Mouse (Mus musculus) cerebellum, adult (tissue): ENCODE results near the gene Rrp1.
"Not testable (repeated sequence)": the region's sequence is repeated elsewhere in the genome, so short reads cannot be mapped to it uniquely, and the experiment has no call there.

Experiments used
- ATAC-seq: cut with Nextera tagmentation; 2 replicates; pipeline ENCODE4 v1.9.2; 2017; ENCODE audit warnings: mild to moderate bottlenecking, moderate library complexity, mixed read lengths; ENCODE audit not compliant: insufficient number of reproducible peaks, low FRiP score, low TSS enrichment

Gene Rrp1

DNA sequence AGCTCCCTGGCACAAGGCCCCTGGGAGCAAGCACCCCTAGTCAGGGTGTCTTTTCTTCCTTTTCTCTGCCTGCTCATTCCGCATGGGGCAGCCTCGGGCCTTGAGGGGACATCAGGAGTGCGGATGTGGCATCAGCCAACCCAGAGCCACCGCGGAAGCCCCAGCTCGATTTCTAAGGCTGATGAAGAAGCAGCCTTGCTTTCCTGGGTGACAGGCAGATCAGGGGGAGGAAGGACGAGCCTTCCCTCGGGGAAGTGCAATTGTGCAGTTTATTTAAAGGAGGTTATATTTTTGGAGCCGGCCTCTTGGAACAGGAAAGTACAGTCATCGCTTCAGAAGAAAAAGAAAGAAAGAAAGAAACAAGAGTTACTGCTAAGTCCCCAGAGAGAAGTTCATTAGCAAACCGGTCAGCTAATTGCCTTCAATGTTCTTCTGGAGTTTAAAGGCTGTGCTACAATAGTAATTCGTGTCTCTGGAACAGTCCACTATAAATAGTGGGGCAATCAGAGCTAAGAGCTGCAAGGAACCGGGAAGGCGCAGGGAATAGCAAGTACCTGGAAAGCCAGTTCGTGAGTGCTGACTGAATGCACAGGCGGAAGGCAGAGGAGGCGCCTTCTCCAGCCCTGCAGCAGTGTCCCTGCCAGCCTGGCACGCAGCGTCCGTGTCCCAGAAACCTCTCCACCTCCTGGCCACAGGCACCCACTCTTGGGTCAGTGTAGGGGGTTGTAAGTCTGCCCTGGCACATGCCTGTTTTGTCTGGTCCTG, 24.4 kb downstream of the Rrp1 start:
- ATAC-seq = no peak

DNA sequence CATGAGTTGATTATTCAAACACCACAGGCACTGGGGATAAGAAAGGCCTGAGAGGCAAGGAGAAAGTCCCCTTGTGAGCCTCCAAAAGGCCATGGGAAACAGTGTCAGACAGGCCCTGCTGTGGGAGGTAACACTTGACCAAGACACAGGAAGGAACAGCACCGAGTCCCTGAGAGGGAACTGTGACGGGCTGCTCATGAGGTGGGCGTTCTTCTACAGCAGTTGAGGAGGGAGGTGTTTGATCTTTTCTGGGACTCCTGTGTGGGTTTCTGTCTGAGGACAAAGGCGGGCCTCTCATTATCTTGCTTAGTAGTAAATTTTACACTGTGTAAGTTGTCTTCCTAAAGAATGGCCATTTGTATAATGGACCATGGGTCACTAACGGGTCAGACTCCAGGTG, 27.3 kb downstream of the Rrp1 start:
- no peak for ATAC-seq

GRCm38 (mm10) chr10:78383567-78383966, 29.3 kb downstream of the Rrp1 start:
- ATAC-seq = no peak

- ATAC-seq = no peak
Observed at GRCm38 (mm10) chr10:78378516-78378915, 34.3 kb downstream of the Rrp1 start.

GRCm38 (mm10) chr10:78372681-78373668, 39.9 kb downstream of the Rrp1 start:
- ATAC-seq = no peak

GRCm38 (mm10) chr10:78371746-78372145, 41.1 kb downstream of the Rrp1 start:
- no peak for ATAC-seq

- ATAC-seq = no peak
Observed at GRCm38 (mm10) chr10:78367586-78367985, 45.3 kb downstream of the Rrp1 start.

DNA sequence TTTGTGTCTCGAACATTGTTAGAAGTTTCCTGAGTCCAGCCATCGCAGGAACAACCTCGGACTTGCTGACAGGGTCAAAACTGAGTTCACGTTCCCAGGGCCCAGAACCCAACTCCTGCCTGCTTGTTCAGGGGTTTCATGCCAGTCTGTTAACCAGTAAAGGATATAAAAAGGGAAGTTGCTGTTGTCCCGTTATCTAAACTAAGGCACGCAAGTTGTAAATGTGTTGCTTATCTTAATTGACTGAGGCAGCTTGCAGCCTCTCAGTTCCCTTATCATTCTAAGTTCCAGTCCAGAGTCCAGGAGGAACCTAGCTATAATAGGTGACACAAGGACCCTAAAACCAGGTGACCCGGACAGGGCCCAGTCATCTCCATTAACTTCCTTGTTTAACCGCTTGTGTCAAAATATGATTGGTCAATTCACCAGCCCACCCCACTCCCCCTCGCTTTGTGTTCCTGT, 46.0 kb downstream of the Rrp1 start:
- no peak for ATAC-seq

DNA sequence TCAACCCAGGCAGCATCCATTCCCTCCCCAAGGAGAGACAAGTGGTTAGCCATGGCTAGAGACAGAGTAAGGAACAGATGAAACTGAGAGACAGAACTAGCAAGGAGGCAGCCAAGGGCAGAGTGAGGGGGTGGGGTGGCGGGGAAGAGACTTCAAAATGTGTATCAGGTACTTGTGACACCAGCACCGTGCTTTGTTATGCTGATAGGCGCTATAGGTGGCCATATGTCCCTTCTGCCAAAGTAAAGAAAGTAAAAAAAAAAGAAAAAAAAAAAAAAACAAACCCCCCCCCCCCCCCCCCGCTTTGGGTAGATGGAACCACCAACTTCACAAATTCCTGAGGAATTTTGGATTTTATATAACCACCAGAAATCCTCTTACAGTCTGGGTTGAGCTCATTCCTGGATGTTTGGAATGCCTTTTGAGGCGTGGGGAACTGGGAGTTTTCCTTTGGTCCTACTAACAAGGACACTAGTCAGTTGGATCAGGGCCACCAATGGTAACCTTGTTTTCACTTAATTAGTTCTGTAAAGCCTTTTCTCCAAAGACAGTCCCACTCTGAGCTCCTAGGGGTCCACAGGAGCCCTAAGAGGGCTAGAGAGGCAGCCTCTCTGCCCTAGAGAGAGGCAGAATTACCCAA, 46.5 kb downstream of the Rrp1 start:
- no peak for ATAC-seq

GRCm38 (mm10) chr10:78365555-78365954, 47.3 kb downstream of the Rrp1 start:
- ATAC-seq = no peak

GRCm38 (mm10) chr10:78364106-78364505, 48.7 kb downstream of the Rrp1 start:
- no peak for ATAC-seq

- ATAC-seq = no peak
Observed at GRCm38 (mm10) chr10:78363366-78363765, 49.5 kb downstream of the Rrp1 start.

- peak; percentile 61; the same call in 1 of the 2 replicates for ATAC-seq
Observed at GRCm38 (mm10) chr10:78361951-78362350, 50.9 kb downstream of the Rrp1 start.

DNA sequence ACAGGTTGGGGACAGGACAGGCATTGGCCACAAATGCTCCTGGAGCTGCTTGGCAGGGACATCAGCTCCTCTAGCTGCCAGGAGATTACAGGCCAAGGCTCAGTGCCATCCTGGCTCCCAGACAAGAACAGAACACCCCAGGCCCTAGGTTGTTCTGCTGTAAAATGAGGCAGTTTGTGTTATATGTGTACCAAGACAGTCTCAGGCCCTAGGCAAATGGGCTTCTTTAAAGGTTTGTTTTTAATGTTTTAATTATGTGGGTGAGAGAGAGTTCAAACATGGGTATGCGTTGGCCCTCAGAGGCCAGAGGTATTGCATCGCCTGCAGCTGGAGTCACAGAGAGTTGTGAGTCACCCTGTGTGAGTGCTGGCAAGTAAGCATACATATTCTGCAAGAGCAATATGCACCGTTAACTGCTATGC, 52.5 kb downstream of the Rrp1 start:
- ATAC-seq = peak; percentile 62

DNA sequence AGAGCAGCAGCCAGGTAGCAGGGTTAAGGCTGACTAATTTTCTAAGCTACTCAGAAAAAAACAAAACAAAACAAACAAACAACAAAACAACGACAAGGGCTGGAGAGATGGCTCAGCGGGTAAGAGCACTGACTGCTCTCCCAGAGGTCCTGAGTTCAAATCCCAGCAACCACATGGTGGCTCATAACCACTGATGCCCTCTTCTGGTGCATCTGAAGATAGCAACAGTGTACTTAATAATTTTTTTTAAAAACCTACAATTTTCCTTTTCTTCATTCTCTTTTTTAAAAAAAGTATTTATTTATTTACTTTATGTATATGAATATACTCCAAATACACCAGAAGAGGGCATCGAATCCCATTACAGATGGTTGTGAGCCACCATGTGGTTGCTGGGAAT, 53.8 kb downstream of the Rrp1 start:
- ATAC-seq = not testable (repeated sequence)

DNA sequence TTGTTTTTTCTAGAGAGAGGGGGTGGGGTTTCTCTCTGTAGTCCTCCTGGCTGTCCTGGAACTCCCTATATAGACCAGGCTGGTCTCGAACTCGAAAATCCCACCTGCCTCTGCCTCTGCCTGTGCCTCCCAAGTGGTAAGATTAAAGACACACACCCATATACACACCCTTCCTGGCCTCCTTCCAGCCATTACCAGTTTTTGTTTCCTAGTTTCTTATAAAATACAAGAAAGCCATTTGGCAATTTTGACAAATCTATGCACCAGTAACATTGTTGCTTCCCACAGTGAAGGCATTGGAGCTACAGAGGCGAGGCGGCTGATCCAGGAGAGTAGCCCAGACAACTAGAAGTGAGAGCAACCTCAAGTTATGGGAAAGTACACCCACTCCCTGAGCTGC, 54.6 kb downstream of the Rrp1 start:
- no peak for ATAC-seq

DNA sequence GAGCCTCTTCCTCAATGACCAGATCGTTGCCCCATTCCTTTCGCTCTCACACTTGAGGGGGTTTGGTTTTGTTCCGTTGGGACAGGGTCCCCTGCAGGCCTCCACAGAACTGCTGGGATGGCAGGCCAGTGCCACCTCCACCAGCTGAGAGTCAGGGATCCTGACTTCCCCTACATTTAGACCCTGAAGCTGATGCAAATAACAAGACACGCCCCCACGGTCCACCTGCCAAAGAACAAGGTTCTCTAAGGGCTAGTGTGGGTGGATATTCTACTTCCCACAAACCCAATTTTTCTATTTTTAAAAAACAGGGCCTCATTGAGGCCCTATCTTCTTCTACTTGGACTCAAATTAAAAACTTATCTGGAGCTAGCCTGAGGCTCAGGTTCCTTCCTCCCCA, 55.1 kb downstream of the Rrp1 start:
- ATAC-seq = no peak

DNA sequence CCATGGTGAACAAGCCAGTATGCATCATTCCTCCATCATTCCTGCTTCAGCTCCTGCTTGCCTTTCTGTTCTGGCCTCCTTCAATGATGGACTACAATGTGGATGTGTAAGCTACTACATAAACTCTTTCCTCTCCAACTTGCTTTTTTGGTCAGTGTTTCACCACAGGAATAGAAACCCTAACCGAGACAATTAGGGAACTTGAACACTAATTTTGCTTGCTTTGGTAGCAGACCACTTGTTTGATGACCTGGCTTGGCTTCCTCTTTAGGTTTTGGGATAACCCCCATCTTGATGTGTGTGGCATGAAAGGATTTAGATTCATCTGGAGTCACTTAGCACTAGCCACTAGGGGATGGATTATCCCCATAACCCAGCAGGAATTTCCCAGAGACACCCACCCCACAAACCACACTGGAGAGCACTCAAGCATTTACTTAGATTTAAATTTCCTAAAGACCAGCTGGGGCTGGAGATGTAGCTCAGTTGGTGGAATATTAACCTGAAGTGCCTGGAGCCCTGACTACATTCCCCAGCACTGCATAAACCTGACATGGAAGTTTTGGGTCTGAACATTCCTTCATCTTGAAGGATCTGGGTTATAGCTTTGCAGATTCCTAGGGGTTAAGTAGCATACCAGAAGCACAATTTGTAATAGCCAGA, 56.8 kb downstream of the Rrp1 start:
- no peak for ATAC-seq

DNA sequence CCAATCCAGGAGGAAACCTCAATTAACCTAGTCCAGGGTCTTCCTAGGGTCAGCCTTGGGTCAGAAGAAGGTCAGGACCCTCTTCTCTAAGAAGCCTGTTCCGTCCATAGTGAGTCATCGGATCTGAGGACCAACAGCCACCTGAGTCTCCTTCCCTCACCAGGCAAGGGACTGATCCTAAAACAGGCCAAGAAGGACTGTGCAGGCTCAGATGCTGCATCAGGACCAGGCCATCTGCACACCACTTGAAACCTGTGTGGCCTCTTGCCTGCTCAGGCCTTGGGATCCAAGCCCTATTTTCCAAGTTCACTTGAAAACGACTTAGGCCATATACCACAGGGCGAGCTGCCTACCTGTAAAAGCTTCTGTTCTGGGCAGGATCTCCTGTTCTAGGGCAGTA, 59.6 kb downstream of the Rrp1 start:
- no peak for ATAC-seq

GRCm38 (mm10) chr10:78352666-78353030, 60.2 kb downstream of the Rrp1 start:
- no peak for ATAC-seq
